Mouse (Mus musculus) kidney, postnatal 0 days (tissue): ENCODE results near the gene Lrsam1. TPM values are rescaled to one million over a fixed set of nuclear protein-coding genes. Genes with fewer than 3 reads are reported as not detected.

Experiments
- ATAC-seq: fragments of 200-750 bp; cut with Nextera tagmentation; replicated peaks from 2 replicates; pipeline ENCODE4 v1.8.0; 2017; ENCODE audit warnings: low read depth, moderate number of reproducible peaks, moderate TSS enrichment, moderate library complexity; ENCODE audit not compliant: low FRiP score
- DNase-seq: peaks from one replicate; pipeline ENCODE4 v3.0.0-alpha.2; 2016; ENCODE audit warnings: low spot score
- H3K27ac ChIP-seq: fragments of 300-500 bp; sonication (generic); 2 replicates; pipeline ENCODE4 v1.5.1; 2014; ENCODE audit warnings: mild to moderate bottlenecking
- H3K27me3 ChIP-seq: fragments of 300-500 bp; sonication (generic); 2 replicates; pipeline ENCODE4 v1.6.1; 2014; ENCODE audit warnings: low read length, mixed read lengths; ENCODE audit not compliant: insufficient read depth
- H3K36me3 ChIP-seq: fragments of 300-500 bp; sonication (generic); 2 replicates; pipeline ENCODE4 v1.6.1; 2014; ENCODE audit warnings: low read length, mixed read lengths; ENCODE audit not compliant: insufficient read depth
- H3K4me1 ChIP-seq: fragments of 300-500 bp; sonication (generic); replicated peaks from 2 replicates; pipeline ENCODE4 v1.6.1; 2014; ENCODE audit warnings: antibody characterized with exemption, low read length, mixed read lengths; ENCODE audit not compliant: insufficient read depth
- H3K4me2 ChIP-seq: fragments of 300-500 bp; sonication (generic); 2 replicates; pipeline ENCODE4 v1.6.1; 2014; ENCODE audit warnings: mild to moderate bottlenecking, low read length, moderate library complexity, mixed read lengths
- H3K4me3 ChIP-seq: fragments of 300-500 bp; sonication (generic); replicated peaks from 2 replicates; pipeline ENCODE4 v1.5.1; 2014; ENCODE audit warnings: low read depth, low read length
- H3K9ac ChIP-seq: fragments of 300-500 bp; sonication (generic); 2 replicates; pipeline ENCODE4 v1.6.1; 2014; ENCODE audit warnings: low read depth, low read length
- H3K9me3 ChIP-seq: fragments of 300-500 bp; sonication (generic); replicated peaks from 2 replicates; pipeline ENCODE4 v1.6.1; 2016; ENCODE audit warnings: low read length, inconsistent platforms, mixed read lengths
- CTCF ChIP-seq: IDR thresholded peaks from 2 replicates; pipeline ENCODE4 v1.5.1; 2016; ENCODE audit warnings: antibody characterized with exemption, low read depth, mild to moderate bottlenecking, moderate library complexity
- WGBS: fragments of 180-500 bp; shearing (Covaris S2); extraction: QIAGEN DNeasy Blood & Tissue Kit; methylation state at CpG from one replicate; pipeline ENCODE4 v1.1.7; 2014; 5-methylcytosine and 5-hydroxymethylcytosine counted together
- polyA plus RNA-seq: library from polyadenylated mRNA; unstranded; fragments of >200 nt; fragmentation: Nextera tagmentation; extraction: Ambion mirVana; gene quantifications from 2 replicates; pipeline ENCODE4 v1.2.1, GENCODE M21; 2015

The Lrsam1 gene
- polyA plus RNA-seq, 1 experiment from 2014 or later: 9.0 TPM

DNA sequence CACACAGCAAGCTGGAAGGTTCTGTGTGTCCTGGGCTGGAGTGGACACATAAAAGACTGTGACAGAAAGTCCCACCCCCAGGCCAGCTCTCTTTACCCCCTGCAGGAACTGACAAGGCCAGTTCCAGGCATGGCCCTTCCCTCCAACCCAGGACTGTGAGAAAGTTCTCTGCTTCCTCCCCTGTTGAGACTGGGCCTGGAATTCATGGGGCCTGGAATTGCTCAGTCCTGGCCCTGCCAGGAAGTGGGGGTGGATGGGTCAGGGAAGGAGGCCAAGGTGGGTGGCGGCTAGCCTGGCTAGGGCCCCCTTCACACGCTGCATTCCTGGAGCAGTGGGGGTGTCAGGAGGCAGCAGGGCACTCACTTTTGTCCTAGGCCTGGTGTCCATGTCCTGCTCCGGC, 46.5 kb downstream of the Lrsam1 start:
- H3K9me3 ChIP-seq: no peaks in the 10 kb centered on the region
- H3K27ac ChIP-seq: peak overlapping the region; percentile 86
- no peak overlapping the region for H3K4me2 ChIP-seq
- no peak overlapping the region for H3K4me3 ChIP-seq
- peaks cover 12% of the 10 kb centered on the region for H3K4me1 ChIP-seq
- peak overlapping the region; percentile 41 for H3K9ac ChIP-seq
- peak; percentile 84 for DNase-seq
- TF ChIP-seq CTCF: no peak
- no peaks in the 10 kb centered on the region for H3K27me3 ChIP-seq
- H3K36me3 ChIP-seq: peaks cover 33% of the 10 kb centered on the region
- 38% methylated on average over 3 of the region's 3 CpGs for whole genome bisulfite sequencing
- peak; percentile 60 for ATAC-seq

DNA sequence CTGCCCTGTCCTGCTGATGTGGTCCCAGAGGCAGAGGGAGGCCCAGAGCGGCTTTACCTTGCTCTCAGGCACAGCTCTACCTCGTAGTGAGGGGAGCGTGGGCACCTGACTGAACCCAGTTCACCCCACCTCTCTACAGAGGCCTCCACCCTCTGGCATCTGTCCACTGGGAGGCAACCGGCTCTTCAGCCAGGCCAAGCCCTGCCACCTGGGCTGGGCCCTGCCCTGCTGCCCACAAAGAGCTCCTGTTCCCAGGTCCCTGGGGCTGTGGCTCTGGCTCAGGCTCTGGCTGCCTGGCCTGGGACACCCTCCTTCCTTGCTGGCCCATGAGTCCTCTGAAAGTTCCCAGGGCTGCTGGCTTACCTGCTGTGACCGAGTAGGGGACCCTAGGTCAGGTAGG, 47.1 kb downstream of the Lrsam1 start:
- no peak overlapping the region for H3K4me2 ChIP-seq
- no peaks in the 10 kb centered on the region for H3K9me3 ChIP-seq
- peaks cover 12% of the 10 kb centered on the region for H3K4me1 ChIP-seq
- peak overlapping the region; percentile 86 for H3K27ac ChIP-seq
- WGBS: 54% methylated on average over 5 of the region's 5 CpGs
- no peak for TF ChIP-seq CTCF
- H3K9ac ChIP-seq: peak overlapping the region; percentile 41
- H3K27me3 ChIP-seq: no peaks in the 10 kb centered on the region
- ATAC-seq (0 out of 2 replicates have a peak, but pooled peaks have one; percentile 4), DNase-seq (no peak)
- no peak overlapping the region for H3K4me3 ChIP-seq
- H3K36me3 ChIP-seq: peaks cover 28% of the 10 kb centered on the region

- Histone ChIP-seq H3K4me1 (peaks cover 30% of the 10 kb centered on the region), H3K27ac (no peak overlapping the region), H3K4me3 (no peak overlapping the region), H3K4me2 (no peak overlapping the region), H3K9me3 (no peaks in the 10 kb centered on the region), H3K36me3 (peaks cover 15% of the 10 kb centered on the region), H3K27me3 (no peaks in the 10 kb centered on the region), H3K9ac (no peak overlapping the region)
- 31% methylated on average over 19 of the region's 19 CpGs for WGBS
- peak; percentile 100 for TF ChIP-seq CTCF
- 0 out of 2 replicates have a peak, but pooled peaks have one; percentile 9 for ATAC-seq
- DNase-seq: peak; percentile 95
These were observed 49.1 kb downstream of the Lrsam1 start for GRCm38 (mm10) chr2:32912210-32912804.

DNA sequence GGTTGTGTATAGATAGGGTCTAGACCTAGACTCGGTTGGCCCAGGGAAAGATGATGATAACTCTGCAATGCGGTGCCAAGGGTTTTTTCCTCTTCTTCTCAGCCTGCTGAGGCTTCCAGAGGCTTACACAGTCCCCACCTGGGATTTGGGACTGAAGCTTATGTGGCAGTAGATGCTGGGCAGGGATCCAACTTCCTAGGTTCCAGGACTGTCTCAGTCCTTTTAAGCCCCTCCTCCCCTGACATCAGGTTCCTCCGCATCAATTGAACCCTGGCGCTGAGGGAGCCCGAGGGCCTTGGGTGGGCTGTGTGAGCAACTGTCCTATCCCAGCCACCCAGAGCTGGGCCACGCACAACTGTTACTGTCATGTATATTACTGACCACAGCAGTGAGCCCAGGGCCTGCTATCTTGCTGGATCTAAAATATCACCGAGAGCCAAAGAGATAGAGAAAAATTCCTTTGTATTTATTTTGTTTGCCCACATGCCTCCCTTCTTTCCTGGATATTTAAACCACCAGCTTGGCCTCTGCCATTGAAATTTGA, 49.7 kb downstream of the Lrsam1 start:
- Histone ChIP-seq H3K27ac (no peak overlapping the region), H3K9ac (no peak overlapping the region), H3K4me1 (peaks cover 36% of the 10 kb centered on the region), H3K4me2 (no peak overlapping the region), H3K27me3 (no peaks in the 10 kb centered on the region), H3K9me3 (no peaks in the 10 kb centered on the region), H3K4me3 (no peak overlapping the region), H3K36me3 (peaks cover 11% of the 10 kb centered on the region)
- ATAC-seq (no peak), DNase-seq (no peak)
- no peak for TF ChIP-seq CTCF
- WGBS: 79% methylated on average over 7 of the region's 7 CpGs

DNA sequence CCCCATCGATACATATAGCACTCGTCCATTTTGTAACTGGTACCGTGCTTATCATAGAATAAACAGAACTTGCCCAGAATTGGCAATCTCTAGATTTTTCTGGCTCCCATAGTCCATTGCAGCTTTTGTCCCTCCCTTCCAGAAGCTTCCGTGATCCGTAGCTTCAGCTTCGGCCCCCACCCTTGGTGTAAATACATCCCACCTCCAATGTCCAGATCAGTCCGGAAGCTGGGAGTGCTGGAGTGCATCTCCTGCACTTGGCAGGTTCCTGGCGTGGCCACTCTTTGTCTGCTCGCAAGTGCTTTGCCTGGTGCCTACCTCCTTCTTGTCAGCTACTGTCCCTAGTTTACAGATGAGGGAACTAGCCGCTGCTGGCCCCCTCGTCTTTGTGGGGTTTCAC, 52.6 kb downstream of the Lrsam1 start:
- Histone ChIP-seq H3K4me1 (peaks cover 31% of the 10 kb centered on the region), H3K4me2 (peak overlapping the region; percentile 30; the same call in 1 of the 2 replicates), H3K9ac (peak overlapping the region; percentile 23; the same call in 1 of the 2 replicates), H3K36me3 (peaks cover 8% of the 10 kb centered on the region), H3K4me3 (no peak overlapping the region), H3K27ac (peak overlapping the region; percentile 90), H3K9me3 (no peaks in the 10 kb centered on the region), H3K27me3 (no peaks in the 10 kb centered on the region)
- TF ChIP-seq CTCF: no peak
- 32% methylated on average over 11 of the region's 11 CpGs for WGBS
- ATAC-seq (no peak), DNase-seq (peak; percentile 69)

DNA sequence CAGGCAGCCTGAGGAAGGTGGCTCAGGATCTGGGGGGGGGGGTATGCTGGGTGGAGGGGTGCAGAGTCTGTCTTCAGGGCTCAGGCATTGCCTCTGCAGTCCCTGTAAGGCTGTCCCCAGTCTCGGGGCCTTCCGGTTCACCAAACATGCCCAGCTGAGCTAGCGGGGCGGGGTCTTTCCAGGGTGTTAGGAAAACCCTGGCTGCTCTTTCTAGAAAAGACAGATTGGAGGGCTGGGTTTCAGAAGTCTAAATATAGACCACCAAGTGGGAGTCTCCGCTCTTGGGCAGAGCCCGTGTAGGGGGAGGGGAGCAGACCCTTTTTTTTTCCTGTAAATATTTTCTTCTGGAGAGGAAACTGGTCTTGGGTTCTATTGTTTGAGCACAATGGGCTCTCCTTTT, 53.1 kb downstream of the Lrsam1 start:
- Histone ChIP-seq H3K4me2 (peak overlapping the region; percentile 30), H3K9me3 (no peaks in the 10 kb centered on the region), H3K9ac (peak overlapping the region; percentile 27), H3K4me3 (no peak overlapping the region), H3K4me1 (peaks cover 31% of the 10 kb centered on the region), H3K27me3 (no peaks in the 10 kb centered on the region), H3K36me3 (peaks cover 8% of the 10 kb centered on the region), H3K27ac (peak overlapping the region; percentile 90)
- no peak for TF ChIP-seq CTCF
- ATAC-seq (peak; percentile 41; the same call in 1 of the 2 replicates), DNase-seq (peak; percentile 94)
- WGBS: 10% methylated on average over 6 of the region's 6 CpGs
